Mouse (Mus musculus) left cerebral cortex, postnatal 36 days (tissue): ENCODE measurements around the gene Slc7a7. TPM values are rescaled to one million over a fixed set of nuclear protein-coding genes. Genes with fewer than 3 reads are reported as not detected.

Source experiments
- DNase-seq, 2 experiments: peaks; one replicate each; pipeline ENCODE4 v3.0.0; 2021 to 2022; ENCODE audit warnings: low spot score in 2 of 2, mixed read lengths in 1 of 2
- intact Hi-C: fragments of 180-260 bp; cut with DNase I; formaldehyde crosslinking; loops from one replicate; pipeline ENCODE4 v1.15.1; 2025
- total RNA-seq, 2 experiments: library from RNA; stranded (reverse); gene quantifications; 2 replicates each; pipeline ENCODE4 v1.2.3; 2021

The Slc7a7 gene
- total RNA-seq, 2 experiments from 2014 or later = 1.9 TPM

DNA sequence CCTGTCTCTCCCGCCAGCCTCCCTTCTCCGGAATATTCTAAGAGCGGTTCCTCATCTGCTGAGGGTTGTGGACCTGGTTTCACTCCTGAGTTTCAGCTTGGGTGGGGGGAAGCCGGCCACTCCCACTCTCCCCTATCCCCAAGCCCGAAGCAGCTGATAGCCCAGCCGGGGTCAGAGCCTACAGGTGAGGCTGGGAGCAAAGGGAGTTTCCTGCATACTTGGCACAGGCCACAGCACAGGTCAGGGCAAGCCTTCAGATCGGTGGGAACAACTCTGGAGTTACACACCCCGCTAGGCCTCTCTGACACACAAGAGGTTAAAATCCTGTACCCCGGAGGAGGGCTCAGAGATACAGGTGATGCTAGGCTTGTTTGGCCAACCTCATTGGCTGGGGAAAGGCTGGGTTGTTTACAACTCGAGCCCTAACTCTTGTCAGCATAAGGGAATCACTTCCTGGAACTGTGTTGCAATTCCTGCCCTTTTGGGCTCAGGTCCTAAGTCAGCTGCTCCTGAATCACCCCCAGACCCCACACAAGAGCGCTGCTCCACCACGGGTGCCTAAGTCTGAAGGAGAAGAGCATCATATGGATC is 16.5 kb upstream of the Slc7a7 start:
- intact Hi-C loops = loop anchor here (2.0 kb wide), 1 partner anchor 15 kb away; no protein-coding TSS in a partner anchor

DNA sequence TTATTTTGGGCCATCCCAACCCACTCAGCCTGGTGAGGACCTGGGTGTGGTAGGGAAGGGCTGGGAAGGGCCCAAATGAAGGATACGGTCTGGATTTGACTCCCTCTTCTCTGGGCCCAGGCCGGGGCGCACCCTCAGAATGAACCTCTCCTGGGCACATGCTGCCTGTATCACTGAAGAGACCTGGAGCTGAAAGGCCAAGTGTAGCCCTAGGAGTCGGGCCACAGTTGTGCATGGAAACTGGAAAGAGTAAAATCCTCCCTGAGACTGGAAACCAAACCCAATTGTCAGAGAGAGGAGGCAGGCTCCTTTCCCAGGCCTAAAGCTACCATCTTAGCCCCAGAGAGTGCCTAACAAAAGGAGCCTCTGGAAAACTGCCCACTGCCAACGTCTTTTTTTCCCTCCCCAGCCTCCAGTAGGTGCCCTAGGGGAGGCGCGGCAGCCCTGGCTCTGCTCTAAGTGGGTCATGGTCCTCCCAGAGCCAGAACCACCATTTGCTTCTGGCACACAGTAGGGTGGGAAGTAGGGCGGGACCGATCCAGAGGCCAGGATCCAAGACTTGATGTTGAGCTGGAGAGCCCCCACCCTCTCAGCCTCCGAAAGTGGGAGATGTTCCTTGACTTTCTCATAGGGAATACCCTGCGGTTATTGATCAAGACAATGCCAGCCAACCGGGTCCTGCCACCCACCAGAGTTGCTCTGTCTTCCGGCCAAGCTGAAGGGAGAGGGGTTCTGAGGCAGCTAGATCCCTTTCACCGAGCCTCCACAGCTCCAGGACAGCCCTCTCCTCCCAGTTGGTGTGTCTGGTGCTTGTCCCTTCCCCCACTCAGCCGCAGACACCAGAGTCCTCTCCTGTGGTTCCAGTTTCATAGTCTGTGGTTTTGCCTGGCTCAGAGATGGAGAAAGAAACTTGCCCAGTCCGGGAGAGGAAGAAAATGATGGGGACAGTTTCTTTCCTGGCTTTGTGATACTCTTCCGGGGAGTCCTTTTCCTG is 15.6 kb upstream of the Slc7a7 start:
- DNase-seq = no peak

More for the DNA sequence above, 16.5 kb upstream of the Slc7a7 start:
- no peak for DNase-seq

DNA sequence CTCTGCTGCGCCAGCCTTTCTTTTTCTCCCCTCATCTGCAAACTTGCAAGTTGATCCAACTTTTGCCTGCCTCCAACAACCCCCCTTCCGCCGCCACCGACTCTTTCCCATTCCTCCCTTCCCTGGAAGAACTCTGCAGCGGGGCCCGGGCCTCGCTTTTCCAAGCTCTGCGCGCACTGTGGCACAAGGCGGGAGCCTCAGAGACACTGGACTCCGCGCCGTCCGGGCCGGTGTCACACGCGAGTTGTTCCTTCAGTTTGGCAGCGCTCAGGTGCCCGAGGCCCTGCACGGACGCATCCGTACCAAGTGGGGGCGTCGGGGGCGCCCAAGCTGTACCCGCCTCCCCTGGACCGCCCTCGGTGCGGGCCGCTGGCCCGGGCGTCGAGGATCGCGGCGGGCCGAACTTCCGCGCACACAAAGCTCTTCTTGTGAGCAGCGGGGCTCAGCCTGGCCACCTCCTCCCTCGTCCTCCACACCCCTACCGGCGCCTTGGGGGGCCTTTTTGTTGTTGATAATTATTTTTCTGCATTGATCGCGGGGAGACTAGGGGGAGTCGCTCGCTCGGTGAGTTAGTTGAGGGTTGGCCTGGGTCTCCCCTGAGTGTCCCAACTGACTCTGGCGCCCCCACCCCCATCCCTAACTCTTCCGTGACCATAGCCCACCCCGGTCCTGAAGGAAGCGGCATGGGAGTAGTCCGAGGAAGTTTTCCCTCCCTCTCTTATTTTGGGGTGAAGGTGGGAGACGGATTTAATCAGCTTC is 14.7 kb upstream of the Slc7a7 start:
- no peak for DNase-seq
- intact Hi-C loops = loop anchor here (2.0 kb wide), 1 partner anchor 17 kb away; no protein-coding TSS in a partner anchor

More for the DNA sequence above, 15.6 kb upstream of the Slc7a7 start:
- intact Hi-C loops = loop anchor here (2.0 kb wide), 1 partner anchor 16 kb away; no protein-coding TSS in a partner anchor

DNA sequence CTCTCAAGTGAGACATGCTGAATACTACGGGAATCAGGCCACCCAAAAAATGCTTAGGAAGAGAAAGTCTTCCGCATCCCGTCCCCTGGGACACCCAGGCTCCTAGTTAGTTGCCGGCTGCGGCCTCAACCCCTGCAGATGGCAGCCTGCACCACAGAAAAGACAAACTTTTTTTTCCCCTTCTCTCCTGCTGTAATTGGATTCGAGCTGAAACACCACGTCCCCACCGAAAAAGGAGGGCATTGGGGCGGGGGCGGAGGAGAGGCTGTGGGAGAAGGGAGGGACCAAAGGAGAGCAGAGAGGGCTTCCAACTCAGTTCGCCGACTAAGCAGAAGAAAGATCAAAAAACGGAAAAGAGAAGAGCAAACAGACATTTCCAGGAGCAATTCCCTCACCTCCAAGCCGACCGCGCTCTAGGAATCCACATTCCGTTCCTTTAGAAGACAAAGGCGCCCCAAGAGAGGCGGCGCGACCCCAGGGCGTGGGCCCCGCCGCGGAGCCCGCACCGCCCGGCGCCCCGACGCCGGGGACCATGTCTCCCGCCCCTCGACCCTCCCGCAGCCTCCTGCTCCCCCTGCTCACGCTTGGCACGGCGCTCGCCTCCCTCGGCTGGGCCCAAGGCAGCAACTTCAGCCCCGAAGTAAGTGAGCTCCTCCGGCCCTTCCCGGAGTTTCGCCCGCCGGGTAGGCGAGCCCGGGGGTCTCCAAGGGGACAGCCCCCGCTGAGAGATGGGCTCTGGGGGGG is 13.9 kb upstream of the Slc7a7 start, which contains the start of gene Mmp14:
TSS of gene Mmp14 (plus strand) at position 279 of the 744 bp plus-strand sequence.
- intact Hi-C loops = loop anchor here (2.0 kb wide), 1 partner anchor 17 kb away; no protein-coding TSS in a partner anchor
- DNase-seq = peak; percentile 32 to 43

DNA sequence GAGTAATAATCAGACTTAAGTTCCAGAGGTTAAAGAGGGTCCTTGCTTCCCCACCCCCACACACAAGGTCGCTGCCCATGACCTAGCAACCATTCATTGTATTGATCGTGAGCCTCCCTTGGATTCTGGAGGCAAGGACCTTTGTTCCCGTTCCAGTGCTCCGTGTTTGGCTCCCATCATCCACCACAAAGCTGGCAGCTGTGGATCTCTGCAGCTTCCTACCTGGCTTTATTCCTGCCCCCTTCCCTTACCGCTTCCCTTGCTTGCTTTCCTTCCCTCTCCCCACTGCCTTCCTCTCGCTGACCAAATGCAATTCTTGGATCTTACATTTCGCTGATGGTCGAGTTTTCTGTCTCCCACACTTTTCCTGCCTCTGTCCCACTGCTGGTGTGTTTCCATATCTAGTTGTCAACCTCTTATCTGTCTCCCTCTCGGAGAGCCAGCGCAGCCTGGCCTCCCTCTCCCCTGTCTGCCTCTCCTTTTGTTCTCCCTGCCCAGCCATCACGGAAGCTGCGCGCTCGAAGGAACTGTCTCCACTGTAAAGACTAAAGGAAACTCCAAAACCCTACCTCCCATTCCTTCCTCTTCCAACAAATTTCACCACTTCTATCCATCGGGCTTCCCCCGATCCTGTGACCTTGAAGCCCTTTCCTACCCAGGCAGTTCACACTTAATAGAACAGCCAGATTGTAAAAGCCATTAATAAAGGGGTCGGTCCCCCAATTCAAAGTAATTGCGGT is 13.0 kb upstream of the Slc7a7 start:
- intact Hi-C loops = no loop called here
- DNase-seq = no peak

DNA sequence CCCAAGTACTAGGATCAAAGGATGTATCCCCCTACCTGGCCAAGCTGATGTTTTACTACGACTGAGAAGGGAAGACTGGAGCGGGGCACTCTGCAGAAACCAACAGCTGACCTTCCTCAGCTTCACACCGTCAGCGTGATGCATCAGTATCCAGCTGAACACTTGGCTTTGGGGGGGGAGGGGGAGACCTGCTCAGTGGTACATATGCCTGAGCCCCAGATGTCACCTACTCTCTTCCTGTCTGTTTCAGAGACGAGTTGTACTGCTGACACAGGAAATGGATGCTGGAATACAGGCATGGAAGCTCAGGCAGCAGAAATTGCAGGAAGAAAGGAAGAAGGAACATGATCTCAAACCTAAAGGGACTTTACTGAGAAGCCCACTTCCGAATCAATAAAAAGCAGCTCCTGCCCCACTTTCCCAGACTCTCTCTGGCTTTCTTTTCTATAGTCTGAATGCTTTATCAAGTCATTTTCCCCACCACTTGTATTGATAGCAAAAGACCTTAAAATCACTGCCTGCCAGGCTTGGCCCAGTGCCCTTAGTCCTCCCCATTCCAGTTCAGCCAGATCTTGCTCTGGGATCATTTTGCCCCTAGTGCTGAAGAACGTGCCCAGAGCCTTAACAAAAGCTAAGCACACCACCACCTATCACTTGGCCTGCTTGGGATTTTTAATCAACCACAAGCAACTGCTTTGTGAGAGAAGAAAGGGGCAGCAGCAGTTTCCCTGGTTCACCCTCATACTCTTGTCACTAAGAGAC is 11.9 kb upstream of the Slc7a7 start:
- intact Hi-C loops = loop anchor here (5.0 kb wide), 2 partner anchors 63 to 177 kb away; partner anchors contain the start of genes Abhd4 and Dad1
- DNase-seq = no peak

DNA sequence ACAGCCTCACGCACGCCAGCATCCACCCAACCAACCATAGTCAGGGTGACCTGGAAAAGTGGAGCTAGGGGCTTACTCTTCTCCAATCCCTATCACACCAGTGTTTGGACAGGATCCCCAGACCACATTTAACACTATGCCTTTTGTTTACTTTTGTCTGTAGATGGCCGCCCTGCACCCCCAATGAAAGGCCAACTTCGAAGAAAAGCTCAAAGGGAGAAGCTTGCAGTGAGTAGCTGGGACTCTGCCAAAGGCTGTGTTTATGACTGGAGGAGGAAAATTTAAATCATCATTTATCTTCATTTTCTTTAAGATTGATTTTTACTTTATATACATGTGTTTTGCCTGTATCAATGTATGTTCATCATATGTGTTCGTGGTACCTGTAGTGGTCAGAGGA is 10.8 kb upstream of the Slc7a7 start:
- intact Hi-C loops = loop anchor here (5.0 kb wide), 2 partner anchors 64 to 176 kb away; partner anchors contain the start of genes Abhd4 and Dad1
- no peak for DNase-seq

DNA sequence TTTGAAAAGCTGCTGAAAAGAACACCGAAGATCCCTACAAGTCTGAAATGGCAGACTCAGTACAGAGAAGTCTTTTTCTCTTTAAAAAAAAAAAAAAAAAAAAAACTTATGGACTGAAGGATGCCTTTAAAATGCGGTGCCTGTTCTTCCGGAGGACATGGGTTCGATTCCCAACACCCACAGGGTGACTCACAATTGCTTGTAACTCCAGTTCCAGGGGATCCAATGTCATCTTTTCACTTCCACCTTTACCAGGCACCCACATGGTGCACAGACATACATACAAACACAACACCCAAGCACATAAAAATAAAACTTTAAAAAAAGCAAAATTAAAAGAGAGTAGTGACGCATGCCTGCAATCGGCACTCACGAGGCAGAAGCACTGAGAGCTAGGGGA is 10.1 kb upstream of the Slc7a7 start:
- intact Hi-C loops = loop anchor here (5.0 kb wide), 2 partner anchors 65 to 175 kb away; partner anchors contain the start of genes Abhd4 and Dad1
- no peak for DNase-seq

DNA sequence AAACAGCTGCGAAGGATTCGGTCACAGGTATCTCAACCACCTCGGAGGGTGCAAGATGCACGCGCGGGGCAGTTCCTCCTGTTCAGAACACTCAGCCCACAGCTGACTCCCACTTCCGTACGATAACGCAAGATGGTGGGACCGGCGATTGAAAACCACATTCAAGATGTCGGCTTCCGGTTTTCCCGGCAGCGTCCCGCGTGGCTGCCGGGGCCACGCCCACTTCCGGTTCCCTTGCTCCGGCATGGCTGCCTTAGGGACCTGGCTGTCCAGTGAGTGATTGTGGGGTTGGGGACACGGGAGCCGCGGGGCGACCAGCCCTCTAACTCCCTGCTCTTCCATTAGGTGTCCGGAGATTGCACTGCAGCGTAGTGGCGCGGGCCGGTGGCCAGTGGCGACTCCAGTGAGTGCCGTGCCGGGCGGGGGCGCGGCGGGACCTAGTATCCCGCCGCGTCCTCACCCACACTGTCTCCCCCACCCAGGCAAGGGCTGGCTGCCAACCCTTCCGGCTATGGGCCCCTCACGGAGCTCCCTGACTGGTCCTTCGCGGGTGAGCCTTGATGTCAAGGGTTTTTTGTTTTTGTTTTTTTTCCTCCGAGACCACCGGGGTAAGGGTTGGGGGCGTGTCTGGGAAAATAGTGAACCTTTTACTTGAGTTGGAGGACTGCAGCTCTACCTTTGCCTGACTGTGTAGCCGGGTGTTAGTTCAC is 9.3 kb upstream of the Slc7a7 start, which contains the start of gene Mrpl52:
TSS of gene Mrpl52 (plus strand) at position 221 of the 710 bp plus-strand sequence.
- peak; percentile 92 to 93 for DNase-seq
- intact Hi-C loops = loop anchor here (5.0 kb wide), 2 partner anchors 65 to 175 kb away; partner anchors contain the start of genes Abhd4 and Dad1

DNA sequence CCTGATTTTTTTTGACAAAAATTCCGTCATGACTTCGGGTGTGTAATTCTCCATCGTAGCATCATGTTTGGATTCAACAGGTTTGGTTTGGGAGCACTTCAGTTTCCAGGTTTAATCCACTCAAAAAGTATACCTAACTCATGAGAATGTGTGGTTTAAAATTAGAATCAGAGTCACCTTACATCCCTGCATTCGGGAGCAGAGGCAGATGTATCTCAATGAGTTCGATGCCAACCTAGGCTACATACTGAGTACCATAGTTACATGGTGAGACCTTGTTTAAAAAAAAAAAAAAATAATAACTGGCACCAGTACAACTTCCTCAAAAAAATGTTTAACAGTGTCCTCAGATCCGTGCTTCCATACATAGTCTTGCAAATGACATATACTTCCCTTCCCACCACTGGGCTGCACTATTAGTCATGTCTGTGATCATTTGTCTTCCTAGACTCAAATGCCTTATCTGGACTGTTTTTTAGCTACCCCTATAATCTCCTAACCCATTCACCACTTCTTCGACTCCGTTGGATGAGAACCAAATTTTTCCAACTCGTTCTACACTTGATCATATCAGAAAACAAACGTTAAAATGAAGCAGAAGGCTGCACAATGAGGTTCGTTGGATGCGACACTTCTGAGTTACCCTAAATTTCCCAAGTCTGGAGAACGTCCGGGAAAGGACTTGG is 8.6 kb upstream of the Slc7a7 start:
- intact Hi-C loops = loop anchor here (5.0 kb wide), 2 partner anchors 66 to 174 kb away; partner anchors contain the start of genes Abhd4 and Dad1
- no peak for DNase-seq

DNA sequence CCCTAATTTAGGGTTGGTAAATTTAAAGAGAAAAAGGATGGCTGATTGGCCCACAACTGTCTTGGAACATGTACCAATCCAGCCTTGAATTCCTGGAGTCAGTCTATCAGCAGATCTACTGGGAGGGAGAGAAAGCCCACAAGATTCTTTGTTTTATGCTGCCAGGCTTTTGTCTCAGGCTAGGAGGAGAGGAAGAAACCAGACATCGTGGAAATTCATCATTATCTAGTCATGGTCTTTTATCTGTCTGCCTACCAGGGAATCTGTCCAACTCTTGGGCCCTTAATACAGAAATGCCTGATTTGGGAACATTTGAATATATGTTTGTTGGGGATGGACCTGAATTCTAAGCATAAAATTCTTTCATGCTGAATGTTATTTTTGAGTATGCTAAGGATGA is 8.0 kb upstream of the Slc7a7 start:
- DNase-seq = no peak
- intact Hi-C loops = loop anchor here (5.0 kb wide), 2 partner anchors 67 to 173 kb away; partner anchors contain the start of genes Abhd4 and Dad1

DNA sequence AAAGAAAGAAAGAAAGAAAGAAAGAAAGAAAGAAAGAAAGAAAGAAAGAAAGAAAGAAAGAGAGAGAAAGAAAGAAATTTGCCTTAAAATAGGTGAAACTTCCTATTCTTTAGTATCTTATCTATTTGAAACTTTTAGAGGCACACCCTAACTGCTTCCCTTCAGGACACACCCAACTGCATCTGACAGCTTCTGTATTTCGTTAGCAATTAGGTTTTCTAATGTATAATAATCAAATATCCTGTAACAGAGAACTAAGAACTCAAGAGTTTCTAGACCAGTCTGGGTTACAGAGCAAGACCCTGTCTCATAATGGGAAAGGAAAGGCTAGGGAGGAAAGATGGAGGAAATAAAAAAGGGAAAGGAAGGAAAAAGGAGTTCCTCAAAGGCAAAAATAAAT is 7.1 kb upstream of the Slc7a7 start:
- no peak for DNase-seq
- intact Hi-C loops = loop anchor here (5.0 kb wide), 2 partner anchors 68 to 172 kb away; partner anchors contain the start of genes Abhd4 and Dad1

DNA sequence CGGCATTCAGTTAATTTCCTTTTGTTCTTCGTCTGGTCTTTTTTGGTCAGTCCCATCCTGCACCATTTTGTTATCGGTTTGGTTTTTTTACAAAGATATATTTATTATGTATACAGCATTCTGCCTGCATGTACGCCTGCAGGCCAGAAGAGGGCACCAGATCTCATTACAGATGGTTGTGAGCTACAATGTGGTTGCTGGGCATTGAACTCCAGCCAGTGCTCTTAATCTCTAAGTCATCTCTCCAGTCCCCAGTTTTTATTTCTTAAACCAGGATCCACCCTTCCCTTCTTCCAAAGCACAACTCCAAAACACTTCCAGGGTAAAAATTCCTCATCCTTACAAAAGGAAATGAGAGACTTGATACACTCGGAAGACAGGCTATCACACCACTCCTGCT is 5.8 kb upstream of the Slc7a7 start:
- intact Hi-C loops = no loop called here
- DNase-seq = no peak

DNA sequence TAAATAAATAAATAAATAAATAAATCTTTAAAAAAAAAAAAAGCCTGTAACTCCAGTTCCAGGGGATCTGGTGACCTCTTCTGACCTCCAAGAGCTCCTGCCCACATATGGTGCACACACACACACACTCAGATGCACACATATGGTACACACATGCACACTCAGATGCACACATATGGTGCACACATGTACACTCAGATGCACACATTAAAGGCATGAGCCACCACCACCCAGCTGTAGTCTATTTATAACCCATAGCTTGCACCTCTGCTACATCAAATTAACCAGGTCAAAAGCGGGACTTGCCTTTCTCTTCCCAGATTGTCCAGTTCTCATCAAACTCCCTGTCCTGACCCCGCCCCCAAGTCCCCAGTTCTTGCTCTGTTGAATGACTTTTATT is 3.4 kb upstream of the Slc7a7 start:
- intact Hi-C loops = no loop called here
- DNase-seq = no peak

DNA sequence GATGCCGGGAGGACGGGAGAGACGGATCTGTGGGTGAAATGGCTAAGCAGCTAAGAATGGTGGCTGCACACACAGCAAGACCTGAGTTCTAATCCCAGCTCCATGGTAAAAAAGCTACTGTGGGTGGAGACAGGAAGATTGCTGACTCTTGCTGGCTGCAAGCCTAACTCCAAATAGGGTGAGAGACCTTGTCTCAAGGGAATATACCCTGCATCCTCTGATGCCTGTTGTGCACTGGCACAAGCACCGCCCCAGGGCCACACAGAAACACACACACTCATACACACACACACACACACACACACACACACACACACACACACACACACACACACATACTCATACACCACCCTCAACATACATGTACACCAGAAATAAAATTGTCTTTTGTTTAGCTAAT is 750 bp downstream of the Slc7a7 start:
- intact Hi-C loops = no loop called here
- no peak for DNase-seq

DNA sequence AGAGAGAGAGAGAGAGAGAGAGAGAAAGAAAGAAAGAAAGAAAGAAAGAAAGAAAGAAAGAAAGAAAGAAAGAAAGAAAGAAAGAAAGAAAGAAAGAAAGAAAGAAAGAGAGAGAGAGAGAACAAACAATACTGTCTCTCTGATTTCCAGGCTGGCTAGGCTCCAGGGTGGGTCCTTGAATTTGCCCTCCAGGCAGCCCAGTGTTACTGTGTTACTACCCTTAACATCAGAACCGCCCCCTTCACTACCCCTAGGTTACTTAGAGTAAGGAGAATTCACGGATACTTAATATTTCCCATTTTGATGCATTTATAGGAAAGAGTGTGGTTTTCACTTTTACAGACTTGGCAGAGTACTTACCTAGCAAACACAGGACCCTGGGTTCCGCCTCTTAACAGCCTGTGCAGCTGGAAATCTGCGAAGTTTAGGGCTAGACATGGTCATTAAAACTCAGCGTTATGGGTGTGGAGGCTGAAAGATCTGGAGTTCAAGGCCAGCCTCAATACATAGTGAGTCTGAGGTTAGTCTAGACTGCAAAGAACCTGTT is 1.3 kb downstream of the Slc7a7 start:
- no peak for DNase-seq
- intact Hi-C loops = no loop called here
